Mouse (Mus musculus): Measurements from ENCODE around the gene Acad11.

- TF ChIP-seq MYOG (IDR thresholded peaks at IDR 0.05; ENCODE audit: control insufficient read depth in 1 of 3, insufficient read depth in 1 of 3, insufficient read length in 2 of 3, low read depth in 2 of 3) = no peak
- no peak for TF ChIP-seq E2F4 (IDR thresholded peaks at IDR 0.05; ENCODE audit: insufficient read depth)
- no peak for TF ChIP-seq POLR2A (IDR thresholded peaks at IDR 0.05; ENCODE audit: insufficient read length, low read depth)
Observed at GRCm38 (mm10) chr9:104130141-104130755, 67.1 kb downstream of the Acad11 start.
